Mouse (Mus musculus) midbrain, embryonic 11.5 days (tissue): ENCODE results near the gene Ang. TPM values are rescaled to one million over a fixed set of nuclear protein-coding genes. Genes with fewer than 3 reads are reported as not detected.

Source experiments
- ATAC-seq: fragments of 200-750 bp; cut with Nextera tagmentation; 2 replicates; pipeline ENCODE4 v1.8.0; 2017; ENCODE audit warnings: moderate TSS enrichment, moderate library complexity; ENCODE audit not compliant: low FRiP score
- DNase-seq: peaks from one replicate; pipeline ENCODE4 v3.0.0; 2015; ENCODE audit warnings: low spot score; ENCODE audit errors: missing footprints
- H3K27ac ChIP-seq: fragments of 300-500 bp; sonication (generic); 2 replicates; pipeline ENCODE4 v1.5.1; 2014; ENCODE audit warnings: low read depth, low read length
- H3K27me3 ChIP-seq: fragments of 300-500 bp; sonication (generic); 2 replicates; pipeline ENCODE4 v1.6.1; 2014; ENCODE audit warnings: mild to moderate bottlenecking, low read length, moderate library complexity, mixed read lengths; ENCODE audit not compliant: control insufficient read depth, insufficient read depth
- H3K36me3 ChIP-seq: fragments of 300-500 bp; sonication (generic); 2 replicates; pipeline ENCODE4 v1.6.1; 2014; ENCODE audit warnings: mild to moderate bottlenecking, low read length, moderate library complexity, mixed read lengths; ENCODE audit not compliant: control insufficient read depth, insufficient read depth
- H3K4me1 ChIP-seq: fragments of 300-500 bp; sonication (generic); 2 replicates; pipeline ENCODE4 v1.6.1; 2014; ENCODE audit warnings: low read length; ENCODE audit not compliant: control insufficient read depth, insufficient read depth
- H3K4me2 ChIP-seq: fragments of 300-500 bp; sonication (generic); 2 replicates; pipeline ENCODE4 v1.6.1; 2014; ENCODE audit warnings: mild to moderate bottlenecking, moderate library complexity
- H3K4me3 ChIP-seq: fragments of 300-500 bp; sonication (generic); 2 replicates; pipeline ENCODE4 v1.5.1; 2014; ENCODE audit warnings: low read depth, low read length
- H3K9ac ChIP-seq: fragments of 300-500 bp; sonication (generic); 2 replicates; pipeline ENCODE4 v1.6.1; 2014; ENCODE audit warnings: low read length
- H3K9me3 ChIP-seq: fragments of 300-500 bp; sonication (generic); 2 replicates; pipeline ENCODE4 v1.6.1; 2016; ENCODE audit warnings: low read length; ENCODE audit not compliant: control insufficient read depth
- WGBS: fragments of 180-500 bp; shearing (Covaris S2); extraction: QIAGEN DNeasy Blood & Tissue Kit; methylation state at CpG from one replicate; pipeline ENCODE4 v1.1.7; 2014; 5-methylcytosine and 5-hydroxymethylcytosine counted together
- polyA plus RNA-seq: library from polyadenylated mRNA; unstranded; fragments of >200 nt; fragmentation: Nextera tagmentation; extraction: Ambion mirVana; gene quantifications from 2 replicates; pipeline ENCODE4 v1.2.1, GENCODE M21; 2014

Gene Ang
- polyA plus RNA-seq, 1 experiment from 2014 or later: 2.4 TPM

DNA sequence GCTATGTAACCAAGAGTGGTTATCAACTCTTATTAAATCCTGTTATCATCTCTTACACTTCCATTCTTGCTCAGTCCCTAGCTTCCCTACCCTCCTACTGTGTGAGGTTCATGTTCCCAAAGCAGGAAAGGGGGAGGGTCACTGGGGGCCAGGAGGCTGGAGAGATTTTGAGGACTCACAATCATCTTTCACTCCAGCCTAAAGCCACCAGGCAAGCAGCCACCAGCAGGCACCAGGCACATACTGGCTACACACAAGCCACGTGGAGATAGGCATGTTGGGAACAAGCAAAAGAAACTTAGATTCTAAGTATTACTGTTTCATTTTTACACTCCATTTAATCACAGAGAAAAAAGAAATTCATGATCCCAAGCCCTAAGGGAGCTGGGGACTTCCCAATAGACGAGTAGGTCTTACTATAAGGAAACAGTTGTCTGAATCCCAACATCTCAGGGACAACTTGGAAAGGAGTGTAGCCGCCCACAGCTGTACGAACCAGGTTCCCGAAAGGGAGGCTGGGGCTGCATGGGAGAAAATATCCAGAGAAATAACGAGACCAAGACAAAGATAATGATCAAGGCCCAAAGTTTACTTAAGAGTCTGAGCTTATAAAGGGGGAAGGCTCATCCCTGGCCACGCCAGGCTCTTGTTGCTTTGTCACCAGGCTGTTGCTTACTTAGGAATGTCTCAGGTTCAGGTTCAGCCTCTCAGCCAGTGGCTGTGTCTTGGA, 40.3 kb downstream of the Ang start:
- no peak overlapping the region for H3K9ac ChIP-seq
- no peaks in the 10 kb centered on the region for H3K4me1 ChIP-seq
- H3K4me3 ChIP-seq: no peak overlapping the region
- DNase-seq (no peak), ATAC-seq (no peak)
- H3K27ac ChIP-seq: no peak overlapping the region
- no peak overlapping the region for H3K4me2 ChIP-seq
- H3K36me3 ChIP-seq: no peaks in the 10 kb centered on the region
- H3K9me3 ChIP-seq: no peaks in the 10 kb centered on the region
- H3K27me3 ChIP-seq: no peaks in the 10 kb centered on the region
- 84% methylated on average over 7 of the region's 7 CpGs for WGBS

DNA sequence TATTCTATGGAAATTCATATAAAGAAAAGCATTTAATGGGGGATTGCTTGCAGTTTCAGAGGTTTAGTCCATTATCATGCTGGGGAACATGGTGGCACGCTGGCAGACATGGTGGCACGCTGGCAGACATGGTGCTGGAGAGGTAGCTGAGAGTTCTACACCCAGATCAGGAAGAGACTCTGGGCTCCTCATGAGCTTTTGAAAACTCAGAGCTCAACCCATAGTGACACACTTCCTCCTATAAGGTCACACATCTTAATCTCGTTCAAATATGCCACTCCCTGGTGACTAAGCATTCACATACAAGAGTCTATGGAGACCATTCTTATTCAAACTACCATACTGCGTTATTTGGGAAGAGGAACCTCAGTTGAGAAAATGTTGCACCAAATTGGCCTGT, 41.4 kb downstream of the Ang start:
- DNase-seq (no peak), ATAC-seq (no peak)
- no peak overlapping the region for H3K4me2 ChIP-seq
- no peak overlapping the region for H3K4me3 ChIP-seq
- H3K9ac ChIP-seq: no peak overlapping the region
- H3K27ac ChIP-seq: no peak overlapping the region
- 83% methylated on average over 4 of the region's 4 CpGs for WGBS
- H3K4me1 ChIP-seq: no peaks in the 10 kb centered on the region
- no peaks in the 10 kb centered on the region for H3K36me3 ChIP-seq
- H3K27me3 ChIP-seq: no peaks in the 10 kb centered on the region
- no peaks in the 10 kb centered on the region for H3K9me3 ChIP-seq

DNA sequence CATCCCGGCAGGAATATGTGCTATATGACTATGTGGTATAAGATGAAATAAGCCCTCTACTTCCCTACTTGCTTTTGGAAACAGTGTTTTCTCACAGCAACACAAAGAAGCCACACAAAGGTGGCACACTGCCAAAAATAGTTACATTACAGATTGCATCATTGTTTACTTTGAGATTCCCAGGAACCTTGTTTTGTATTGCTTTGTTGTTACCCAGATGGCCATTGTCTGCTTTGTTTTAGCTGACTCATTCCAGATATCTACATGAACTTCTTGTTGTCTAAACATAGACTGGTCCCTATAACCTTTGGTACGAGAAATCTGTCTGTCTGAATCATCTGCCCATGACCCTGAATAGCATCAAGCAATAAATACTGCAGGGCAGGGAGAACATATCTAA, 49.4 kb downstream of the Ang start:
- 92% methylated on average over 2 of the region's 2 CpGs for WGBS
- Histone ChIP-seq H3K27me3 (no peaks in the 10 kb centered on the region), H3K36me3 (no peaks in the 10 kb centered on the region), H3K4me1 (no peaks in the 10 kb centered on the region), H3K9ac (no peak overlapping the region), H3K27ac (no peak overlapping the region), H3K4me3 (no peak overlapping the region), H3K9me3 (no peaks in the 10 kb centered on the region), H3K4me2 (no peak overlapping the region)
- ATAC-seq: no peak
- no peak for DNase-seq

DNA sequence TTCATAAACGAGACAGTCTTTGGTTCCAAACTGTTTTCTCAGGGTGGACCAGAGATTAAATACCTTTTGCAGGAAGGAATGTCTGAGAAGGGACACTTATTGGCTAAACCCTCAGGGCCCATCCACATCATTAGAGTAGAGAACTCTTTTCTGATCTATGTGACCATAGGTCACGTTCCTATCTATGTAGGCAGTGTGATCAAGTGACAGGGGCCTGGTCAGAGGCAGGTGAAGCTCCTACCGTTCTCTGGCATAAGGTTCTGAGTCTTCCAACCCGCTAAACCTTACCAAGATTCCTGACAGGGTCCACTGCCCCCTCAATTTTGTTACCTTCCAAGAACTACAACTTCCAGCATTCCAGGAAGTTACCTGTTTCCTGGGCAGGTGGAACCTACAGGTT, 51.2 kb downstream of the Ang start:
- Histone ChIP-seq H3K4me2 (no peak overlapping the region), H3K9me3 (no peaks in the 10 kb centered on the region)
- WGBS: 87% methylated on average over 4 of the region's 4 CpGs

DNA sequence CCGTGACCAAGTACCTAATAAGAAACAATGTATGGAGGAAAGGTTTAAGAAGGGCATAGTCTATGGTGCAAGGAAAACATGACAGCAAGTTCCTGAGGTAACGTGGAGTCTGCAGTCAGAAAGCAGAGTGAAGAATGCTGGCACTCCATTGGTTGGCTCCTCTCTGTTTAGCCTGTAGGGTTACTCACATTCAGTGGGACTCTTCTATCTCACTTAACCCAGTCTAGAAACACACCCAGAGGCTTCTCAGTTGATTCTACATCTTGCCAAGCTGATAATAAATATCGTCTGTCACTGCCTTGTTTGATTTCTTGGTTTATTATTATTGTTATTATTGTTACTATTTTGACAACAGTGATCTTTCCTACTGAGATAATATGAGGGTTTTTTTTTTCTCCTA, 51.6 kb downstream of the Ang start:
- Histone ChIP-seq H3K27ac (no peak overlapping the region), H3K4me2 (no peak overlapping the region), H3K36me3 (no peaks in the 10 kb centered on the region), H3K27me3 (no peaks in the 10 kb centered on the region), H3K9ac (no peak overlapping the region), H3K4me1 (peaks cover 2% of the 10 kb centered on the region; the same call in 1 of the 2 replicates), H3K9me3 (no peaks in the 10 kb centered on the region), H3K4me3 (no peak overlapping the region)
- ATAC-seq: no peak
- WGBS: 84% methylated on average over 3 of the region's 3 CpGs
- no peak for DNase-seq

More for the DNA sequence above, 51.2 kb downstream of the Ang start:
- no peak overlapping the region for H3K9ac ChIP-seq
- ATAC-seq: no peak
- no peaks in the 10 kb centered on the region for H3K36me3 ChIP-seq
- H3K27me3 ChIP-seq: no peaks in the 10 kb centered on the region
- no peak for DNase-seq
- H3K4me3 ChIP-seq: no peak overlapping the region
- no peak overlapping the region for H3K27ac ChIP-seq
- peaks cover 2% of the 10 kb centered on the region; the same call in 1 of the 2 replicates for H3K4me1 ChIP-seq

DNA sequence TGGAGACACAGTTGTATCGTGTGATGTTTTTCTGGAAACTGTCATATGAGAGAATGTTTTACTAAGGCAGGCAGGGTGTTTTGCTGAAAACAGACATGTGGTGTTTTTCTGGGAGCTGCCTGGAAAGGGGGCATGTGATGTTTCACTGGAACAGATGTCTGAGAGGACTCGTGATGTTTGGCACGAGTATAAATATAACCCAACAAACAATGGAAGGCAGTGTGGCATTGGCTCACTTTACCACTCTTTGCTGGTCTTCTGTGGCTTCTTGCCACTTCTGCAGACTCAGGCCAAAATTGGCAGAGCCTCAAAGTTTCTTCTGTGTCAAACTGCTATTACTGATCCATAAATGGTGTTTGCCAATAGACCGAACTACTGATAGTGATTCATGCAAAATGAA, 52.3 kb downstream of the Ang start:
- no peaks in the 10 kb centered on the region for H3K9me3 ChIP-seq
- WGBS: 91% methylated on average over 4 of the region's 4 CpGs

DNA sequence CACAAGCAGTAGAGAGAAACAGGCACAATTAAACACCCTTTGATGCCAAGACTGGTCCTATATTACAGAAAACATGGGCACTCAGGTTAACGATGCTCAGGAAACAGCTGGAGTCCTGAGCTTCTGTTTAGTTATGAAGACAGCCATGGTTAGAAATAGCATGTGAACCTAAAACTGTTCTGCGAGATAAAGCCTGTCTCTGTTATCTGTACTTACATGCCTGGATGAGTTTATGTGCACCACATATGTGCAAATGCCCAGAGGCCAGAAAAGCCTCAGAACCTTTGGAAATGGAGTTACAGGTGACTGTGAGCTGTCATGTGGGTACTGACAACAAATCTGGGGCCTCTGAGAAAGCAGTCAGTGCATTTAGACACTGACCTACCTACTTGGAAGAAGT, 53.0 kb downstream of the Ang start:
- H3K27me3 ChIP-seq: no peaks in the 10 kb centered on the region
- H3K27ac ChIP-seq: no peak overlapping the region
- peaks cover 2% of the 10 kb centered on the region; the same call in 1 of the 2 replicates for H3K4me1 ChIP-seq
- WGBS: 90% methylated on average over 2 of the region's 2 CpGs
- H3K36me3 ChIP-seq: no peaks in the 10 kb centered on the region
- H3K4me2 ChIP-seq: no peak overlapping the region
- ATAC-seq (no peak), DNase-seq (no peak)
- no peak overlapping the region for H3K9ac ChIP-seq
- no peaks in the 10 kb centered on the region for H3K9me3 ChIP-seq
- H3K4me3 ChIP-seq: no peak overlapping the region

More for the DNA sequence above, 52.3 kb downstream of the Ang start:
- no peak overlapping the region for H3K4me2 ChIP-seq
- no peak overlapping the region for H3K27ac ChIP-seq
- no peak overlapping the region for H3K4me3 ChIP-seq
- no peak overlapping the region for H3K9ac ChIP-seq
- no peaks in the 10 kb centered on the region for H3K36me3 ChIP-seq
- no peak for DNase-seq
- no peaks in the 10 kb centered on the region for H3K27me3 ChIP-seq
- no peak for ATAC-seq
- H3K4me1 ChIP-seq: peaks cover 2% of the 10 kb centered on the region; the same call in 1 of the 2 replicates

DNA sequence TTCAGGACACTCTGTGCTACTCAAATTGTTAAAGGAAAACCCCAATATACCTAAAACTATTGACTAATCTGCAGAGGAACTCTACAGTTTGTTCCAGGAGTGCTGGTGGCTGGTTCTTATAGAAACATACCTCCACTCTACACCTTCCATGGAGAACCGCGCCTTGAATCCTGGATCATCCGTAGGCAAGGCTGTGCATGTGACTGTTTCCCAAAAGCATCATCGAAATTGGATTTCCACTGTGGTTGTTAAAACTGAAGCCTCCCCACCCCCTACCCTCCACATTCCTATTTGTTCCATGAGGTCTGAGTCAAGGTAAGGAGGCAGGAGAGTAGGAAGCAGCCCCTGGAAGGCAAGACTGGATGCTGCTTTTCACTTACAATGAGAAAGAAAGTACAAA, 53.5 kb downstream of the Ang start:
- no peaks in the 10 kb centered on the region for H3K36me3 ChIP-seq
- peaks cover 2% of the 10 kb centered on the region; the same call in 1 of the 2 replicates for H3K4me1 ChIP-seq
- no peak overlapping the region for H3K27ac ChIP-seq
- no peaks in the 10 kb centered on the region for H3K27me3 ChIP-seq
- H3K4me2 ChIP-seq: no peak overlapping the region
- 90% methylated on average over 4 of the region's 4 CpGs for WGBS
- no peak overlapping the region for H3K9ac ChIP-seq
- no peak overlapping the region for H3K4me3 ChIP-seq
- H3K9me3 ChIP-seq: no peaks in the 10 kb centered on the region
- no peak for DNase-seq
- no peak for ATAC-seq

DNA sequence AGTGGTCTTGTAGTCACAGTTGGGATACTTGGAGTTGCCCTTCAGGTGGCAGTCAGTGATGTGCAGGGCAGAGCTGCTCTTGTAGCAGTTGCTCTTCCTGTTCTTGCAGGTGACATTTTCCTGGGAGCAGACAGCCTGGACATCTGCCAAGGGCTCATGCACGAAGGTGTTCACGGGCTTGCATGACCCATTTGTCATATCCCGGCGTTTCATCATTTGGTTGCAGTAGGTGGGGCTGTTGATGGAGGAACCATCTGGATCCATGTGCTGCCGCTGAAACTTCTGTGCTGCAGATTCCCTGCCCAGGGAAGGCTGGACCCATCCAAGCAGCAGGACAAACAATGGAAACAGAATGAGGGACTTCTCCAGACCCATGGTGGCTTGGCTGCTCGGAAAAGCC, 54.6 kb downstream of the Ang start:
- 89% methylated on average over 6 of the region's 6 CpGs for WGBS
- Histone ChIP-seq H3K36me3 (no peaks in the 10 kb centered on the region), H3K4me1 (peaks cover 2% of the 10 kb centered on the region; the same call in 1 of the 2 replicates), H3K4me2 (no peak overlapping the region), H3K27ac (no peak overlapping the region), H3K4me3 (no peak overlapping the region), H3K27me3 (no peaks in the 10 kb centered on the region), H3K9me3 (no peaks in the 10 kb centered on the region), H3K9ac (no peak overlapping the region)
- DNase-seq (no peak), ATAC-seq (no peak)
